Mouse (Mus musculus): Measurements from ENCODE around the gene Atp1a3. TPM values are rescaled to one million over a fixed set of nuclear protein-coding genes. Genes with fewer than 3 reads are reported as not detected.
A peak's percentile ranks its signal among the peaks of the same experiment; 100 is the strongest.

Atp1a3 gene
- polyA plus RNA-seq, 1 experiment: 11.2 TPM

- 60% methylated on average over 14 of the region's 14 CpGs for WGBS
- H3K27ac ChIP-seq (ENCODE audit: insufficient read depth, low read length): no peak overlapping the region
- TF ChIP-seq POLR2A (IDR thresholded peaks at IDR 0.05; ENCODE audit: low read depth, low read length) (no peak), CTCF (IDR thresholded peaks at IDR 0.05; ENCODE audit: extremely low read depth, insufficient read depth, insufficient read length, insufficient replicate concordance) (no peak)
- no peak overlapping the region for H3K4me3 ChIP-seq (ENCODE audit: extremely low read depth, insufficient read depth, insufficient read length)
- H3K36me3 ChIP-seq (ENCODE audit: control insufficient read depth, insufficient read depth, low read length): no peaks in the 10 kb centered on the region
- H3K4me1 ChIP-seq (ENCODE audit: control insufficient read depth, insufficient read depth, insufficient read length): no peaks in the 10 kb centered on the region
- DNase-seq (ENCODE audit: low read depth in 1 of 2, low spot score in 2 of 2): no peak
- H3K27me3 ChIP-seq (ENCODE audit: control insufficient read depth, insufficient read depth, low read length): no peaks in the 10 kb centered on the region
Measured at GRCm38 (mm10) chr7:24987941-24988340, 17.8 kb downstream of the Atp1a3 start.

- Histone ChIP-seq H3K36me3 (ENCODE audit: control insufficient read depth, insufficient read depth, low read length) (no peaks in the 10 kb centered on the region), H3K4me3 (ENCODE audit: extremely low read depth, insufficient read depth, insufficient read length) (no peak overlapping the region), H3K4me1 (ENCODE audit: control insufficient read depth, insufficient read depth, insufficient read length) (no peaks in the 10 kb centered on the region), H3K27ac (ENCODE audit: insufficient read depth, low read length) (no peak overlapping the region), H3K27me3 (ENCODE audit: control insufficient read depth, insufficient read depth, low read length) (no peaks in the 10 kb centered on the region)
- TF ChIP-seq POLR2A (IDR thresholded peaks at IDR 0.05; ENCODE audit: low read depth, low read length) (no peak), CTCF (IDR thresholded peaks at IDR 0.05; ENCODE audit: extremely low read depth, insufficient read depth, insufficient read length, insufficient replicate concordance) (no peak)
- DNase-seq (ENCODE audit: low read depth in 1 of 2, low spot score in 2 of 2): no peak
- WGBS: 83% methylated on average over 5 of the region's 5 CpGs
Measured at GRCm38 (mm10) chr7:24985799-24986198, 20.0 kb downstream of the Atp1a3 start.

- H3K4me1 ChIP-seq (ENCODE audit: control insufficient read depth, insufficient read depth, insufficient read length): no peaks in the 10 kb centered on the region
- WGBS: 85% methylated on average over 2 of the region's 2 CpGs
- DNase-seq (ENCODE audit: low read depth in 1 of 2, low spot score in 2 of 2): no peak
- no peaks in the 10 kb centered on the region for H3K27me3 ChIP-seq (ENCODE audit: control insufficient read depth, insufficient read depth, low read length)
- no peak overlapping the region for H3K4me3 ChIP-seq (ENCODE audit: extremely low read depth, insufficient read depth, insufficient read length)
- no peaks in the 10 kb centered on the region for H3K36me3 ChIP-seq (ENCODE audit: control insufficient read depth, insufficient read depth, low read length)
- TF ChIP-seq CTCF (IDR thresholded peaks at IDR 0.05; ENCODE audit: extremely low read depth, insufficient read depth, insufficient read length, insufficient replicate concordance) (no peak), POLR2A (IDR thresholded peaks at IDR 0.05; ENCODE audit: low read depth, low read length) (no peak)
- no peak overlapping the region for H3K27ac ChIP-seq (ENCODE audit: insufficient read depth, low read length)
Measured at GRCm38 (mm10) chr7:24984307-24984706, 21.5 kb downstream of the Atp1a3 start.

- TF ChIP-seq POLR2A (IDR thresholded peaks at IDR 0.05; ENCODE audit: low read depth, low read length) (no peak), CTCF (IDR thresholded peaks at IDR 0.05; ENCODE audit: extremely low read depth, insufficient read depth, insufficient read length, insufficient replicate concordance) (no peak)
- Histone ChIP-seq H3K27ac (ENCODE audit: insufficient read depth, low read length) (no peak overlapping the region), H3K4me1 (ENCODE audit: control insufficient read depth, insufficient read depth, insufficient read length) (no peaks in the 10 kb centered on the region), H3K27me3 (ENCODE audit: control insufficient read depth, insufficient read depth, low read length) (no peaks in the 10 kb centered on the region), H3K36me3 (ENCODE audit: control insufficient read depth, insufficient read depth, low read length) (no peaks in the 10 kb centered on the region), H3K4me3 (ENCODE audit: extremely low read depth, insufficient read depth, insufficient read length) (no peak overlapping the region)
- DNase-seq (ENCODE audit: low read depth in 1 of 2, low spot score in 2 of 2): no peak
- WGBS: 85% methylated on average over 5 of the region's 5 CpGs
Measured at GRCm38 (mm10) chr7:24983396-24983795, 22.4 kb downstream of the Atp1a3 start.

- WGBS: 89% methylated on average over 7 of the region's 7 CpGs
- no peak overlapping the region for H3K27ac ChIP-seq (ENCODE audit: insufficient read depth, low read length)
- no peak for DNase-seq (ENCODE audit: low read depth in 1 of 2, low spot score in 2 of 2)
- no peaks in the 10 kb centered on the region for H3K27me3 ChIP-seq (ENCODE audit: control insufficient read depth, insufficient read depth, low read length)
- no peak for TF ChIP-seq CTCF (IDR thresholded peaks at IDR 0.05; ENCODE audit: extremely low read depth, insufficient read depth, insufficient read length, insufficient replicate concordance)
- TF ChIP-seq POLR2A (IDR thresholded peaks at IDR 0.05; ENCODE audit: low read depth, low read length): no peak
- H3K4me3 ChIP-seq (ENCODE audit: extremely low read depth, insufficient read depth, insufficient read length): no peak overlapping the region
- H3K36me3 ChIP-seq (ENCODE audit: control insufficient read depth, insufficient read depth, low read length): no peaks in the 10 kb centered on the region
- H3K4me1 ChIP-seq (ENCODE audit: control insufficient read depth, insufficient read depth, insufficient read length): no peaks in the 10 kb centered on the region
Measured at GRCm38 (mm10) chr7:24980439-24980838, 25.3 kb downstream of the Atp1a3 start.

- Histone ChIP-seq H3K27ac (ENCODE audit: insufficient read depth, low read length) (no peak overlapping the region), H3K4me3 (ENCODE audit: extremely low read depth, insufficient read depth, insufficient read length) (no peak overlapping the region), H3K27me3 (ENCODE audit: control insufficient read depth, insufficient read depth, low read length) (no peaks in the 10 kb centered on the region), H3K4me1 (ENCODE audit: control insufficient read depth, insufficient read depth, insufficient read length) (no peaks in the 10 kb centered on the region), H3K36me3 (ENCODE audit: control insufficient read depth, insufficient read depth, low read length) (no peaks in the 10 kb centered on the region)
- WGBS: 16% methylated on average over 7 of the region's 7 CpGs
- no peak for TF ChIP-seq POLR2A (IDR thresholded peaks at IDR 0.05; ENCODE audit: low read depth, low read length)
- no peak for TF ChIP-seq CTCF (IDR thresholded peaks at IDR 0.05; ENCODE audit: extremely low read depth, insufficient read depth, insufficient read length, insufficient replicate concordance)
- DNase-seq (ENCODE audit: low read depth in 1 of 2, low spot score in 2 of 2): no peak
Measured at GRCm38 (mm10) chr7:24978781-24979180, 27.0 kb downstream of the Atp1a3 start.

GRCm38 (mm10) chr7:24974893-24975595 lies 30.7 kb downstream of the Atp1a3 start:
- 17% methylated on average over 9 of the region's 9 CpGs for WGBS
- DNase-seq (ENCODE audit: low read depth in 1 of 2, low spot score in 2 of 2): no peak
- no peaks in the 10 kb centered on the region for H3K4me1 ChIP-seq (ENCODE audit: control insufficient read depth, insufficient read depth, insufficient read length)
- H3K27me3 ChIP-seq (ENCODE audit: control insufficient read depth, insufficient read depth, low read length): no peaks in the 10 kb centered on the region
- H3K4me3 ChIP-seq (ENCODE audit: extremely low read depth, insufficient read depth, insufficient read length): no peak overlapping the region
- TF ChIP-seq POLR2A (IDR thresholded peaks at IDR 0.05; ENCODE audit: low read depth, low read length) (no peak), CTCF (IDR thresholded peaks at IDR 0.05; ENCODE audit: extremely low read depth, insufficient read depth, insufficient read length, insufficient replicate concordance) (peak; percentile 36; the same call in 1 of the 2 replicates)
- peaks cover under 1% of the 10 kb centered on the region for H3K36me3 ChIP-seq (ENCODE audit: control insufficient read depth, insufficient read depth, low read length)
- H3K27ac ChIP-seq (ENCODE audit: insufficient read depth, low read length): no peak overlapping the region
